Mouse (Mus musculus) cerebellum, postnatal 14 days (tissue): ENCODE data around the gene Vmn1r188.
"Not testable (repeated sequence)": the region's sequence is repeated elsewhere in the genome, so short reads cannot be mapped to it uniquely, and the experiment has no call there.

ENCODE experiments used
- DNase-seq, 2 experiments: peaks; one replicate each; pipeline ENCODE4 v3.0.0; 2021; ENCODE audit warnings: mixed read lengths in 2 of 2

Gene Vmn1r188

GRCm38 (mm10) chr13:22084140-22084539 lies at the start of gene Vmn1r188:
Gene Vmn1r188, plus strand, starts transcription at chr13:22084440.
- not testable (repeated sequence) for DNase-seq

- no peak for DNase-seq
Measured at GRCm38 (mm10) chr13:22034443-22035266, 49.6 kb upstream of the Vmn1r188 start.

GRCm38 (mm10) chr13:22035267-22036148 lies 48.7 kb upstream of the Vmn1r188 start, which contains the start of the genes Hist1h2ah and Hist1h2bk:
Gene Hist1h2ah, minus strand, starts transcription at chr13:22035568.
Gene Hist1h2bk, plus strand, starts transcription at chr13:22035870.
- peak; percentile 81 to 84 for DNase-seq

- no peak for DNase-seq
Measured at GRCm38 (mm10) chr13:22036149-22036956, 47.9 kb upstream of the Vmn1r188 start.

- no peak for DNase-seq
Measured at GRCm38 (mm10) chr13:22036986-22037385, 47.3 kb upstream of the Vmn1r188 start.

GRCm38 (mm10) chr13:22037415-22037814 lies 46.8 kb upstream of the Vmn1r188 start:
- no peak for DNase-seq

- DNase-seq = no peak
Measured at GRCm38 (mm10) chr13:22039364-22039763, 44.9 kb upstream of the Vmn1r188 start.

- DNase-seq = no peak
Measured at GRCm38 (mm10) chr13:22039951-22040463, 44.2 kb upstream of the Vmn1r188 start.

GRCm38 (mm10) chr13:22040464-22041141 lies 43.6 kb upstream of the Vmn1r188 start:
- DNase-seq = peak in 1 of 2 experiments; percentile 38

GRCm38 (mm10) chr13:22041142-22041536 lies 43.1 kb upstream of the Vmn1r188 start, which contains the start of gene Hist1h4i:
Gene Hist1h4i, minus strand, starts transcription at chr13:22041362.
- DNase-seq = peak; percentile 98 to 99

GRCm38 (mm10) chr13:22041651-22042567 lies 42.3 kb upstream of the Vmn1r188 start:
- DNase-seq = peak in 1 of 2 experiments; percentile 16

GRCm38 (mm10) chr13:22042568-22043502 lies 41.4 kb upstream of the Vmn1r188 start, which contains the start of the genes Hist1h2ag and Hist1h2bj:
Gene Hist1h2ag, minus strand, starts transcription at chr13:22042944.
Gene Hist1h2bj, plus strand, starts transcription at chr13:22043214.
- DNase-seq = peak; percentile 84 to 94

- peak in 1 of 2 experiments; percentile 48 for DNase-seq
Measured at GRCm38 (mm10) chr13:22043503-22044431, 40.5 kb upstream of the Vmn1r188 start.

GRCm38 (mm10) chr13:22044432-22045155 lies 39.6 kb upstream of the Vmn1r188 start:
- no peak for DNase-seq

- no peak for DNase-seq
Measured at GRCm38 (mm10) chr13:22045311-22045710, 38.9 kb upstream of the Vmn1r188 start.

- DNase-seq = no peak
Measured at GRCm38 (mm10) chr13:22049041-22049440, 35.2 kb upstream of the Vmn1r188 start.
